Mouse (Mus musculus) MEL (cell line): ENCODE measurements around the gene Nfkbil1.

Experiments
- CHD1 ChIP-seq: IDR thresholded peaks from 2 replicates; pipeline ENCODE4 v1.6.1; 2012; ENCODE audit warnings: low read depth, mild to moderate bottlenecking, inconsistent platforms, low read length, improper control_type of control experiment
- CTCF ChIP-seq, 3 experiments: IDR thresholded peaks in 2 of 3; conservative IDR thresholded peaks in 1 of 3; 2 replicates each; pipeline ENCODE4 v1.5.1; 2011 to 2012; ENCODE audit warnings: low read length in 3 of 3, low read depth in 2 of 3, mild to moderate bottlenecking in 2 of 3, improper control_type of control experiment in 1 of 3, inconsistent platforms in 1 of 3, mixed read lengths in 1 of 3, moderate library complexity in 1 of 3; ENCODE audit not compliant: control insufficient read depth in 1 of 3, insufficient read depth in 1 of 3, poor library complexity in 1 of 3, severe bottlenecking in 1 of 3
- E2F4 ChIP-seq: IDR thresholded peaks from 2 replicates; pipeline ENCODE4 v1.6.1; 2011; ENCODE audit warnings: low read depth, low read length, improper control_type of control experiment, borderline replicate concordance
- EP300 ChIP-seq, 2 experiments: IDR thresholded peaks; 2 replicates each; pipeline ENCODE4 v1.6.1; 2011; ENCODE audit warnings: improper control_type of control experiment in 2 of 2, low read length in 2 of 2, low read depth in 1 of 2, mild to moderate bottlenecking in 1 of 2
- GATA1 ChIP-seq: IDR thresholded peaks from 2 replicates; pipeline ENCODE4 v1.6.1; 2011; ENCODE audit warnings: low read depth, low read length, improper control_type of control experiment
- JUND ChIP-seq: IDR thresholded peaks from 2 replicates; pipeline ENCODE4 v1.6.1; 2011; ENCODE audit warnings: low read depth, mild to moderate bottlenecking, improper control_type of control experiment, low read length
- KAT2A ChIP-seq: conservative IDR thresholded peaks from 2 replicates; pipeline ENCODE4 v1.6.1; 2012; ENCODE audit warnings: low read depth, low read length, improper control_type of control experiment, inconsistent platforms
- MEF2A ChIP-seq: IDR thresholded peaks from 2 replicates; pipeline ENCODE4 v1.6.1; 2014; ENCODE audit warnings: low read depth, mild to moderate bottlenecking, inconsistent platforms, low read length, improper control_type of control experiment; ENCODE audit not compliant: poor library complexity, insufficient replicate concordance, severe bottlenecking; ENCODE audit errors: extremely low read depth
- MXI1 ChIP-seq: IDR thresholded peaks from 2 replicates; pipeline ENCODE4 v1.6.1; 2011; ENCODE audit warnings: mild to moderate bottlenecking, low read depth, low read length, improper control_type of control experiment
- POLR2A ChIP-seq, 2 experiments: IDR thresholded peaks; 2 replicates each; pipeline ENCODE4 v1.6.1; 2011 to 2012; ENCODE audit warnings: low read length in 2 of 2, mild to moderate bottlenecking in 2 of 2, control low read depth in 1 of 2, improper control_type of control experiment in 1 of 2, low read depth in 1 of 2, moderate library complexity in 1 of 2; ENCODE audit not compliant: control insufficient read depth in 1 of 2, insufficient read depth in 1 of 2, poor library complexity in 1 of 2
- TAL1 ChIP-seq: IDR thresholded peaks from 2 replicates; pipeline ENCODE4 v1.6.1; 2012; ENCODE audit warnings: mild to moderate bottlenecking, inconsistent platforms, low read length, moderate library complexity, mixed read lengths
- USF1 ChIP-seq: IDR thresholded peaks from 2 replicates; pipeline ENCODE4 v1.6.1; 2014; ENCODE audit warnings: low read depth, mild to moderate bottlenecking, inconsistent platforms, low read length, improper control_type of control experiment, moderate library complexity

DNA sequence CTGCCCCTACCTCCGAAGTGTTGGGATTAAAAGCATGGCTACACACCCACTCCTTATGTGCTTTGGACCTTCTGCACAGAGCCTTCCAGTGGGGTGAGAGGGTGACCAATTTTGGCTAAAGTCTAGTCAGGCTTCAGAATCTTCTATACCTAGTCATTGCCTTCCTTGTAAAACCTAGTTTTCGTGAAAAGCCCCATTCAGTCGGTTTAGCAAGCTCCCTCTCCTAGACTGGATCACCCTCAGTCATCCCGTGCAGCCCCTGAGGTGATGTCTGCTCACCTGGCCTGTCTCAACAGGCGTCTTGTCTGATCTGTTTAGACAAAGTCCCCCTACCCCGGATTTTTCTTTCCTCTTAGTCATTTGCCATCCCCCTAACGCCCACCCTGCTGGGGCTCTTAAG lies 37.6 kb downstream of the Nfkbil1 start:
- TF ChIP-seq CTCF (IDR thresholded peaks at IDR 0.05 in 2 of 3, conservative IDR thresholded peaks at IDR 0.05 in 1 of 3; ENCODE audit: control insufficient read depth in 1 of 3, insufficient read depth in 1 of 3, low read depth in 2 of 3, low read length in 3 of 3, poor library complexity in 1 of 3, severe bottlenecking in 1 of 3) (no peak), JUND (no peak), USF1 (no peak), GATA1 (no peak), TAL1 (no peak), MEF2A (no peak), EP300 (IDR thresholded peaks at IDR 0.05; ENCODE audit: low read depth in 1 of 2, low read length in 2 of 2) (no peak), POLR2A (IDR thresholded peaks at IDR 0.05; ENCODE audit: control insufficient read depth in 1 of 2, insufficient read depth in 1 of 2, low read depth in 1 of 2, low read length in 2 of 2, poor library complexity in 1 of 2) (no peak), KAT2A (no peak), MXI1 (no peak), CHD1 (no peak), E2F4 (no peak)
